Mouse (Mus musculus) forebrain, embryonic 13.5 days (tissue): ENCODE results near the gene Sumf1. TPM values are rescaled to one million over a fixed set of nuclear protein-coding genes. Genes with fewer than 3 reads are reported as not detected.

Experiments
- ATAC-seq: fragments of 200-750 bp; cut with Nextera tagmentation; 2 replicates; pipeline ENCODE4 v1.8.0; 2017
- H3K27ac ChIP-seq: fragments of 300-500 bp; sonication (generic); 2 replicates; pipeline ENCODE4 v1.5.1; 2015; ENCODE audit warnings: inconsistent platforms, mild to moderate bottlenecking, moderate library complexity
- H3K27me3 ChIP-seq: fragments of 300-500 bp; sonication (generic); 2 replicates; pipeline ENCODE4 v1.6.1; 2015; ENCODE audit warnings: mild to moderate bottlenecking, inconsistent platforms
- H3K36me3 ChIP-seq: fragments of 300-500 bp; sonication (generic); 2 replicates; pipeline ENCODE4 v1.6.1; 2015; ENCODE audit warnings: mild to moderate bottlenecking, inconsistent platforms; ENCODE audit not compliant: poor library complexity, severe bottlenecking
- H3K4me1 ChIP-seq: fragments of 300-500 bp; sonication (generic); 2 replicates; pipeline ENCODE4 v1.6.1; 2015; ENCODE audit warnings: inconsistent platforms
- H3K4me2 ChIP-seq: fragments of 300-500 bp; sonication (generic); 2 replicates; pipeline ENCODE4 v1.6.1; 2015; ENCODE audit warnings: inconsistent platforms, mild to moderate bottlenecking, moderate library complexity
- H3K4me3 ChIP-seq: fragments of 300-500 bp; sonication (generic); 2 replicates; pipeline ENCODE4 v1.5.1; 2015; ENCODE audit warnings: mild to moderate bottlenecking, inconsistent platforms
- H3K9ac ChIP-seq: fragments of 300-500 bp; sonication (generic); 2 replicates; pipeline ENCODE4 v1.6.1; 2015; ENCODE audit warnings: mild to moderate bottlenecking, inconsistent platforms
- H3K9me3 ChIP-seq: fragments of 300-500 bp; sonication (generic); replicated peaks from 2 replicates; pipeline ENCODE4 v1.6.1; 2016; ENCODE audit warnings: inconsistent platforms
- WGBS: fragments of 180-500 bp; shearing (Covaris S2); methylation state at CpG from one replicate; pipeline ENCODE4 v1.1.7; 2015; 5-methylcytosine and 5-hydroxymethylcytosine counted together
- polyA plus RNA-seq: library from polyadenylated mRNA; unstranded; fragments of >200 nt; fragmentation: Nextera tagmentation; extraction: Ambion mirVana; gene quantifications from 2 replicates; pipeline ENCODE4 v1.2.1, GENCODE M21; 2015

Sumf1 gene
- polyA plus RNA-seq, 1 experiment from 2014 or later = 12.6 TPM

DNA sequence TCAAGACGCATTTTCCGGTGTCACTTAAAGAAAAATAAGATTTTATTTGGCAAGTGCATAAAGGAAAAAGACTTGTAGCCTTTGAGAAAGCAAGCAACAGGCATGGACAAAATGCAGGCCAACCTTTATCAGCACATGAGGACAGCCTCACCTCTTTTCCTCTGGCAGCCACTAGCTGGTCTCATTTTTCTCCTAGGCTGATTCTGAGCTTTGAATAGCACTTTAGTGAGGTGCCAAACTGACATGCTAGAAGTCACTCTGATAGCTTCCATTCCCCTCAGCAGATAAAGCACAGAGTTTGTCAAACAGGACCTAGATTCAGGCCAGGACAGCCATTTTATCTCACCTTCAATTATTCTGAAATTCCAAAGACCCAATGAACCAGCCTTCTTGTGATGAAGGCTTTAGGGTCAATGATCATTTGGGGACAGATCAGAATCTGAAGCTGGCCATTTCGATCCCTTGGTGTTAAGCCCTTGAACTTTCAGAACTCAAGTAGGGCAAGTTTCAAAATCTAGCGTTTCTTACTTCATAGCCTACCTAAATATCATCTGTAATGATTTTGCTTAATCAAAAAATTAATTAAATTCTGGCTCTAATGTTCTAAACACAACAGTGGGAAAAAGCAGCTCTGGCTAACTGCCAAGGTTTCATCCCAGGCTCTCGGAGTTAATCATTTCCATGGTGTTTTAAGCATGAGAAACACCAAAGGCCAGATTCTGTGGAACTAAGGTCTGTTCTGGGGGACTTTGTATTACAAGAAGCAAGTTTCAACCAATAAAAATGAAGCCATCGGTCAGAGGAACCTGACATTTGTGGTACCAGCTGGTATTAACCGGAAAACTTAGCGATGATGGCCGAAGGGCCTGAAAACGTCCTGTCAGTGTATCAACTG is 83.2 kb downstream of the Sumf1 start:
- Histone ChIP-seq H3K9ac (no peak overlapping the region), H3K36me3 (0 out of 2 replicates have a peak, but pooled peaks cover 3% of the 10 kb centered on the region), H3K27ac (no peak overlapping the region), H3K9me3 (no peaks in the 10 kb centered on the region), H3K4me3 (no peak overlapping the region), H3K4me2 (no peak overlapping the region), H3K4me1 (no peaks in the 10 kb centered on the region), H3K27me3 (no peaks in the 10 kb centered on the region)
- ATAC-seq = no peak
- 84% methylated on average over 10 of the region's 10 CpGs for WGBS

DNA sequence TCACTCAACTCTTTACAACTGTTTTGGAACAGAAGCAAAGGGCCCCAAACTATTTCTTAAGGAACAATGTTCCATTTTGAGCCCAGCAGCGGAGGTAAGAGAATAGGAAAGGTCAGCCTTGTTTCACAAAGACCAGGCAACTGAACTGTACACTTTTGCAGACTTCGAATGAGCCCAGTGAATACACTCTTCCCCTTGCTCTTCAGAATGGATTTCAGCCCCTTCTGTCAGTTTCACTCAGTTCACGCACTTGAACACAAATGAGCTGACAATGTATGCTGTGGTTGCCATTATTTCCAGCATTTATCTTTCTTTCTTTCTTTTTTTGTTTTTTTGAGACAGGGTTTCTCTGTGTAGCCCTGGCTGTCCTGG is 86.5 kb downstream of the Sumf1 start:
- Histone ChIP-seq H3K36me3 (no peaks in the 10 kb centered on the region), H3K4me1 (no peaks in the 10 kb centered on the region), H3K4me2 (0 out of 2 replicates have a peak overlapping the region, but pooled peaks have one; percentile 11), H3K9me3 (no peaks in the 10 kb centered on the region), H3K27ac (no peak overlapping the region), H3K4me3 (no peak overlapping the region), H3K27me3 (no peaks in the 10 kb centered on the region), H3K9ac (no peak overlapping the region)
- 35% methylated on average over 3 of the region's 3 CpGs for WGBS
- no peak for ATAC-seq

DNA sequence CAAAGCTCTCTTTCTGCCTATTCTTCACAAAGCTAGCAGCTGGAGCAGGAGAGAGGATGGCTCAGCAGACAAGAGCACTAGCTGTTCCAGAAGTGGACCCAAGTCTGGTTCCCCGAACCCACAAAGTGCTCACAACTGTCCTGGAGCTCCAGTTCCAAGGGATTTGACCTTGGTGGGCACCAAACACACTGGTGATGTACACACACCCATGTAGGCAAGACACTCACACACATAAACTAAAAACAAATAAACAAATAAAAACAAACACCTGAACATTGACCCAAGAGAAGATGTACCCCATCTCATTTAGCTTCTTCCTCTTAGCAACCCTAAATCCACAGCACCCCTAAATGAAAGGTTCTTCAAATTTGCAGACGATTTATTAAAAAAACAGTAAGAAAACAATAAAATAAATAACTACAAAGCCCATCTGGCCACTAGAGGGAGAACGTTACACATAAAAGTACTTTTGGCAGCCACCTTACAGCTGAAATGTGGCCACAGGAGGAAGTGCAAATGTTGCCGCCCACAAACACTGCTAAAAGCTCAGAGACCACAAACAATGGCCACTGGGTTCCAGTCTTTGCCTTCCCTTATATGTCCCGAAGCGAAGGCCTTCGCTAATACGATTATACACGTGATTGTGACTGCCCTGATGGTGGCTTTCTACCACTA is 87.1 kb downstream of the Sumf1 start:
- H3K9me3 ChIP-seq = no peaks in the 10 kb centered on the region

DNA sequence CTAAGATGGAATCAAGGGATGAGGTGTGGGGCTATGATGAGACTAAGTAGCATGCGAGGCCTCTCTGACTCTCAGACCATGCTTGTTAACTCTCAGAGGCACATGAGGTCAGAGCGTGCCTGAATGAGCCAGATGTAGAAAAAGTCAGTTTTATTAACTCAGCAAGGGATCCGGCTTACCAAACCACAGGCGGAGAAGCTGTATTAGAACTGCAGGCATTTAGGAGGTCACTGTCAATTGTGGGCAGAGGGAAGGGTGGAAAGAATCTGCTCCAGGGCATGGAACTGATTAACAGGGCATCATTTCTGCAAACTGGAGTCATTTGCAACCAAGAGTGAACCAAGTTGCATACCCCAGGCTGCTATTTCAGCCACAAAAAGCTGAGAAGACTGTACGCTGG is 89.9 kb downstream of the Sumf1 start:
- WGBS = 79% methylated on average over 5 of the region's 5 CpGs
- Histone ChIP-seq H3K9ac (no peak overlapping the region), H3K4me3 (no peak overlapping the region), H3K4me1 (no peaks in the 10 kb centered on the region), H3K36me3 (no peaks in the 10 kb centered on the region), H3K27ac (no peak overlapping the region), H3K4me2 (no peak overlapping the region), H3K27me3 (no peaks in the 10 kb centered on the region), H3K9me3 (no peaks in the 10 kb centered on the region)
- no peak for ATAC-seq

More for the DNA sequence above, 87.1 kb downstream of the Sumf1 start:
- Histone ChIP-seq H3K27ac (no peak overlapping the region), H3K9ac (no peak overlapping the region), H3K4me2 (0 out of 2 replicates have a peak overlapping the region, but pooled peaks have one; percentile 11), H3K36me3 (no peaks in the 10 kb centered on the region), H3K4me1 (no peaks in the 10 kb centered on the region), H3K4me3 (no peak overlapping the region), H3K27me3 (no peaks in the 10 kb centered on the region)
- peak; percentile 89 for ATAC-seq
- WGBS = 10% methylated on average over 9 of the region's 9 CpGs

DNA sequence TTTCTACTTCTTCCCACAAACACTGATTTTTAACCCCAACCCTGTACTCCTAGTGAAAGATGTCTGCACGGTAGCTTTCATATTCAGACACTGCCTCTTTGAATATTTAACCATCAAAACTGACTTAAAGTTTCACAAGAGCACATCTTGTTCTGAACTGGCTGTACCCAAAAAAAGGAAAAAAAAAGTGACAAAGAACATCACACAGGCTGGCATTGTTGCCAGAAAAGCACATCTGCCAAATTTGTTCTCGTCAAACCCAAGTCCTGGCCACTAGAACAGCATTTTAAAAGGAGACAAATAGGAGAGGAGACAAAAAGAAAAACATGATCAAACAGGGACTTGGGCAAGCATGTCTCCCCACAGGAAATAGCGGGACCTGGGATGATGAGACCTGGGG is 91.9 kb downstream of the Sumf1 start:
- no peaks in the 10 kb centered on the region for H3K36me3 ChIP-seq
- no peak overlapping the region for H3K27ac ChIP-seq
- H3K9me3 ChIP-seq = no peaks in the 10 kb centered on the region
- H3K4me2 ChIP-seq = no peak overlapping the region
- H3K9ac ChIP-seq = no peak overlapping the region
- no peaks in the 10 kb centered on the region for H3K27me3 ChIP-seq
- no peaks in the 10 kb centered on the region for H3K4me1 ChIP-seq
- no peak for ATAC-seq
- 77% methylated on average over 3 of the region's 3 CpGs for WGBS
- no peak overlapping the region for H3K4me3 ChIP-seq

DNA sequence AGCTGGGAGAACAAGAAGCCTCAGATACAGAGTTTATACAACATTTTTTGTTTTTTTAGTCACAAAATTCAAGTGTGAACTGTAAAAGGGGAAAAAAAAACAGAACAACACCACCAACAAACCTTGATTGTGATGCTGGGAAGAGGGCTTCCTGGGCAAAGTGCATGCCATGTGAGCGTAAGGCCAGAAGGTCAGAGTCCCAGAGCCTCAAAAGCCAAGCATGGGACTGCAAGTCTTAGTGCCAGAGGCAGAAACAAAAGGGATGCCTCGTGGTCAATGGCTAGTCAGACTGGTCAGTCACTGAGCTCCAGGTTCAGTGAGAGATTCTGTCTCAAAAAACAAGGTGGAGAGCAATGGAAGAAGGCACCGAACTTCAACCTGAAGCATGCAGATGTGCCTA is 92.7 kb downstream of the Sumf1 start:
- Histone ChIP-seq H3K36me3 (no peaks in the 10 kb centered on the region), H3K4me3 (no peak overlapping the region), H3K27me3 (no peaks in the 10 kb centered on the region), H3K4me1 (no peaks in the 10 kb centered on the region), H3K27ac (no peak overlapping the region), H3K9me3 (no peaks in the 10 kb centered on the region), H3K9ac (no peak overlapping the region), H3K4me2 (no peak overlapping the region)
- no peak for ATAC-seq
- WGBS = 85% methylated on average over 3 of the region's 3 CpGs

DNA sequence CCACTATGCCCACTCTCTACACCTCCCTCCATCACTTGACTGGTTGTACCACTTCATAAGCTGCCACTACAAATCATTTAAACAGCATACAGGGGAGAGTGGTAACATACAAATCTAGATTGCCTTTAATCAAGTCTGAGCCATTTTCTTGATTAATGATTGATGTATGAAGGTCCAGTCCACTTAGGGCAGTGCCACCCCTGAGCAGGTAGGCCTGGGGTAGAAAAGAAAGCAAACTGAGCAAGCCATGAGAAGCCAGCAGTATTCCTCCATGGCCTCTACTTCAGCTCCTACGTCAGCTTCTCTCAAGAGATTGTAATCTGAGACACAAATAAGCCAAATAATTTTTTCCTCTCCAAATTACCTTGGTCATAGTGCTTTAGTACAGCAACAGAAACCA is 94.1 kb downstream of the Sumf1 start:
- no peak overlapping the region for H3K4me2 ChIP-seq
- H3K27ac ChIP-seq = no peak overlapping the region
- no peaks in the 10 kb centered on the region for H3K36me3 ChIP-seq
- no peaks in the 10 kb centered on the region for H3K27me3 ChIP-seq
- H3K4me1 ChIP-seq = no peaks in the 10 kb centered on the region
- no peak for ATAC-seq
- H3K9ac ChIP-seq = no peak overlapping the region
- no peaks in the 10 kb centered on the region for H3K9me3 ChIP-seq
- WGBS = 78% methylated on average over 1 of the region's 1 CpGs
- H3K4me3 ChIP-seq = no peak overlapping the region

DNA sequence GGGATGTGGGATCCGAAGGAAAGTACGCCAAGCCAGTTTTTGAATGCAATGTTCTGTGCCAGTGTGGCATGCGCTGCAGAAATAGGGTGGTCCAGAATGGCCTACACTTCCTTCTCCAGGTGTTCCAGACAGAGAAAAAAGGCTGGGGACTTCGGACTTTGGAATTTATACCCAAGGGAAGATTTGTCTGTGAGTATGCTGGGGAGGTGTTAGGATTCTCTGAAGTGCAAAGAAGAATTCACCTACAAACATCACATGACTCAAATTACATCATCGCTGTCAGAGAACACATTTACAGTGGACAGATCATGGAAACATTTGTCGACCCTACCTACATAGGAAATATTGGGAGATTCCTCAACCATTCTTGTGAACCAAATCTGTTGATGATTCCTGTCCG is 109.5 kb downstream of the Sumf1 start:
- Histone ChIP-seq H3K4me3 (no peak overlapping the region), H3K36me3 (peaks cover 24% of the 10 kb centered on the region), H3K27me3 (no peaks in the 10 kb centered on the region), H3K4me1 (no peaks in the 10 kb centered on the region), H3K27ac (no peak overlapping the region), H3K9ac (no peak overlapping the region), H3K9me3 (no peaks in the 10 kb centered on the region), H3K4me2 (no peak overlapping the region)
- ATAC-seq = no peak
- 94% methylated on average over 7 of the region's 7 CpGs for whole genome bisulfite sequencing

DNA sequence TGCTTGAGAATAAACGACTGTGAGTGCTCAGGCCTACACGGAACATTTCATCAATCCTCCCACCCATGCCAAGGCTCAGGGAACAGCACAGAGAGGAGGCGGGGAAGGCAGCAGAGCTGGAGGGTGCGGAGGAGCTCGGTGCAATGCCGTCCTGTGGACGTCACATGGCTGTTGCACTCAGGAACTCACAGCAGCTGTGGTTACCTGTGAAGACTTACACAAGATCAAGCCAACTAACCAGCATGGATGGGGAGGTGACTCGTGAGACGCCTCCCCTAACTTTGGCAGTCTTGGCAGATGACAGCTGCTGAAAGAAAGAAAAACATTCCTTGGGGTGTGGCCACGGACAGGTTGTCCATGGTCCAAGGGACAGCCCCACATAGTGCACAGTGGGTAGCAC is 110.8 kb downstream of the Sumf1 start:
- no peaks in the 10 kb centered on the region for H3K9me3 ChIP-seq
- H3K27ac ChIP-seq = no peak overlapping the region
- H3K36me3 ChIP-seq = peaks cover 24% of the 10 kb centered on the region
- H3K4me3 ChIP-seq = no peak overlapping the region
- no peak overlapping the region for H3K9ac ChIP-seq
- WGBS = 93% methylated on average over 10 of the region's 10 CpGs
- no peaks in the 10 kb centered on the region for H3K27me3 ChIP-seq
- H3K4me1 ChIP-seq = no peaks in the 10 kb centered on the region
- no peak for ATAC-seq
- no peak overlapping the region for H3K4me2 ChIP-seq

DNA sequence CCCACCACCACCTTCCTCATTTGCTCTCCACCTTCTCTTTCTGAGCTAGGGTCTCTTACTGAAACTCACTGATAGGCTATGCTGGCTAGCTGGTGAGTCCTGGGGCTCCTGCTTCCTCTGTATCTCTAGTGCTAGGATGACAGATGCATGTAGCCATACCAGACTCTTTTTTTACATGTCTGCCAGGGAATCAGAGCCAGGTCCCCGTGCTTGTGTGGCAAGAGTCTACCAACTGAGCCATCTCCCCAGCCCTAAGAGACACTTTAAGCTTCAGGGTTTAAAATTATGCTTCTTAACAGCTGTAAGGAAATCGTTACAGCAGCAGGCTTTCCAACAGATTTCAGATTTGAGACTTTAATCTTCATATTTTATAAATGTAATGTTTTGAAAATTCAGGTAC is 111.5 kb downstream of the Sumf1 start:
- WGBS = 88% methylated on average over 2 of the region's 2 CpGs
- no peak for ATAC-seq
- H3K9me3 ChIP-seq = no peaks in the 10 kb centered on the region

DNA sequence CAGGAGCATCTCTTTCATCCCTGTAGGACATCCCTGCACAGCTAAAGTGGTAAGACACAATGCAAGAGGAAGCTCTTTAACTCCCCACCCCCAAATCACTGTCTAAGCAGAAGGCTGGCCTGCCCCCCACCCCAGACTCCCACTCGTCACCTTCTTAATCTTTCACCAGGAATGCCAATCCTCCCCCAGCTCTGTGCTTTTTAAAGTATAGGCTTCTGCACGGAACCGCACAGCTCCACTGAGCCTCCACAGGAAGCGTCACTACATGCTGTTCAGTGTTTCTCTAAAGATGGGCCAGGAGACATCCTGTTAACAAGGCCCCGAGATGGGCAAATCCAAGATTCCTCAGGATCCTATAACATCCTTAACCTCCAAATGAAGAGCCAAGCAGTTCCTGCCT is 112.3 kb downstream of the Sumf1 start:
- 85% methylated on average over 5 of the region's 5 CpGs for WGBS
- no peaks in the 10 kb centered on the region for H3K27me3 ChIP-seq
- H3K27ac ChIP-seq = no peak overlapping the region

More for the DNA sequence above, 111.5 kb downstream of the Sumf1 start:
- Histone ChIP-seq H3K36me3 (peaks cover 24% of the 10 kb centered on the region), H3K4me1 (no peaks in the 10 kb centered on the region), H3K4me3 (no peak overlapping the region), H3K4me2 (no peak overlapping the region), H3K27ac (no peak overlapping the region), H3K9ac (no peak overlapping the region), H3K27me3 (no peaks in the 10 kb centered on the region)

DNA sequence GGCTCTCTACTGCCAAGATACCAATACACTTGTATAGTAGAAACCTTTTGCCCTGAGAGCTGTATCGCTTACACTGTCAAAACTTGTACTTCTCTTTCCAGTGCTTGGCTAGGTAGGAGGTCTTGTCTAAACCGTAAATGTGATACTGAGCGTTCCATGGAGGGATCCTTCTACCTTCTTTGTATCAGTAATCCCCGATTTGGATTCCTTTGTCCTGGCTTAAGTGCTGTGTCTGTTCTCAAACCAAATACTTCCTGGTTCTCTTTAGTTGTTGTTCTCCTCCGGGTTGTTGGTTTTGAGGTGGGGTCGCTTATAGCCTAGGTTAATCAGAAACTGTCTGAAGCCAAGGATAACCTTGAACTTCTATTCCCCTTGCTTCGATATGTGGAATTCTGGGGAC is 114.4 kb downstream of the Sumf1 start:
- ATAC-seq = no peak
- peaks cover 13% of the 10 kb centered on the region for H3K36me3 ChIP-seq
- H3K4me3 ChIP-seq = no peak overlapping the region
- no peak overlapping the region for H3K27ac ChIP-seq
- no peak overlapping the region for H3K9ac ChIP-seq
- no peaks in the 10 kb centered on the region for H3K4me1 ChIP-seq
- H3K27me3 ChIP-seq = no peaks in the 10 kb centered on the region
- no peaks in the 10 kb centered on the region for H3K9me3 ChIP-seq
- no peak overlapping the region for H3K4me2 ChIP-seq
- WGBS = 94% methylated on average over 7 of the region's 7 CpGs

More for the DNA sequence above, 112.3 kb downstream of the Sumf1 start:
- no peaks in the 10 kb centered on the region for H3K4me1 ChIP-seq
- ATAC-seq = no peak
- H3K9ac ChIP-seq = no peak overlapping the region
- no peak overlapping the region for H3K4me3 ChIP-seq
- H3K4me2 ChIP-seq = no peak overlapping the region
- H3K36me3 ChIP-seq = peaks cover 24% of the 10 kb centered on the region
- no peaks in the 10 kb centered on the region for H3K9me3 ChIP-seq
